Mouse (Mus musculus): ENCODE measurements around the gene Trip6. TPM values are rescaled to one million over a fixed set of nuclear protein-coding genes. Genes with fewer than 3 reads are reported as not detected.
A peak's percentile ranks its signal among the peaks of the same experiment; 100 is the strongest.

The Trip6 gene
- total and polyA plus RNA-seq, 3 experiments: 0.86 to 3.9 (median 1.8) TPM

DNA sequence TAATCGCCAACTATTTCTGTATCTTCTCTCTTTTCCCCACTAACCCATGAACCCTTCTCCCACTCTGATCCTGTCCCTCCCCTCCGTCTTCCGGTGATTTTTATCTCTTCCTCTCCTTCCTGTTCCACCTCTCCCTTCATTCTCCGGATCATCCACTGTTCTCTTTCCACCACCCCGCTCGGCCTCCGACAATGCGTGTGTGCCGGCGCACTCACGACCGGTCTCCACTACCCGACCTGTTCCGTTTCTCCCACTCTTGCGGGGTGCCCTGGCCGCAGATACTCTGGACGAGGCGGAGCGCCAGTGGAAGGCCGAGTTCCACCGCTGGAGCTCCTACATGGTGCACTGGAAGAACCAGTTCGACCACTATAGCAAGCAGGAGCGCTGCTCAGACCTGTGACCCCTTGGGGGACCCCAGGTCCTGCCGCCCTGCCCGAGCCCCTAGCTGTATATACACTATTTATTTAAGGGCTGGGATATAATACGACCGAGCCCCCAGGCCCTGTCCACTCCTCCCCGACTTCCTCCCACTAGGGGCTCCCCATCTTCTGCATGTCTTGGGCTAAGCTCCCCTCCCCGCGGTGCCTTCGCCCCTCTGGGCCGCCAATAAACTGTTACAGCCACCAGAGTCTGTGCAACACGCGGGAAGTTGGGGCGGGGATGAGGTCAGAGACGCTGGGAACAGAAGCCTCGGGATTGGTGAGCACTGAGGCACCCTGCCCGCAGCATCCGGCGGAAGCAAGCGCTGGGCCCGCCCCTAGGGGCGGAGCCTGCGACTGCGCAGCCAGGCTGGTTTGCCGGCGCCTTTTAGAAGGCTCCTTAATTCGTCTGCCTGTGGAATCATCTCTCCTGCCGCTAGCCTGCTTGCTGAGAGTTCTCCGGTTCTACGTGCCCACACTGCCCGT is 20.1 kb downstream of the Trip6 start, which contains the start of gene Ufsp1 (continued):
- TF ChIP-seq ELF1 (IDR thresholded peaks at IDR 0.05; ENCODE audit: low read depth, low read length) (peak; percentile 66; the same call in 1 of the 2 replicates), JUND (conservative IDR thresholded peaks at IDR 0.05; ENCODE audit: low read depth, low read length) (no peak), USF2 (conservative IDR thresholded peaks at IDR 0.05; ENCODE audit: low read depth, low read length) (no peak), TBP (conservative IDR thresholded peaks at IDR 0.05; ENCODE audit: low read depth, low read length) (peak; percentile 66; the same call in 1 of the 2 replicates), RAD21 (IDR thresholded peaks at IDR 0.05; ENCODE audit: low read depth, low read length) (no peak), ZMIZ1 (IDR thresholded peaks at IDR 0.05; ENCODE audit: low read depth, low read length) (peak; percentile 70), MAX (IDR thresholded peaks at IDR 0.05; ENCODE audit: low read length) (peak; percentile 69; the same call in 1 of the 2 replicates), BHLHE40 (IDR thresholded peaks at IDR 0.05; ENCODE audit: low read depth, low read length) (no peak), POLR2AphosphoS2 (IDR thresholded peaks at IDR 0.05; ENCODE audit: low read depth, low read length) (peak; percentile 93)

DNA sequence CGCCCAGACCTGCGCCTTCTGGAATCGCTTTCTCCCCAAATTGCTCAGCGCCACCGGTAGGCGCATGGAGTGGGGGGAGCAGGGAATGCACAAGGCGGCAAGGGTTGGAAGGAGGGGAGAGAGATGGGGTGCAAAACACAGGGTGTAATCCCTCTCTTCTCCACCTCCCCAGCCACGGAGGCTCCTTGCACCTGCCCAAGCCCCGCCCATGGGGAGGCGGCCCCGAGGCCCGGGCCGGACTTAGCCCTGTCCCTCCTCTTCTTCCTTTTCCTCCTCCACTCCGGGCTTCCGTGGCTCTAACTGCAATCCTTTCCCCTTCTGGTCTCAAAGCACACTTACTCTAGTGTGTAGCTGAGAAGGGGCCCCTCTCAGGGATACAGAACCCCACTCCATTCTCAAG is 20.9 kb downstream of the Trip6 start:
- dilution Hi-C loops (cut with MboI; ENCODE audit: extremely low pct_ligation_motif_present, extremely low pct_unique_long_range_greater_than_20kb, low sequenced_read_pairs): no loop called here
- peaks cover 11 to 43% of the 10 kb centered on the region in 2 experiments; a peak in 3 of 4 replicates for H3K4me1 ChIP-seq (ENCODE audit: control insufficient read depth in 1 of 2, insufficient read depth in 2 of 2)
- no peak overlapping the region for H3K27ac ChIP-seq (ENCODE audit: insufficient read depth, low read depth)
- no peak for TF ChIP-seq KAT2A (IDR thresholded peaks at IDR 0.05; ENCODE audit: insufficient replicate concordance, low read length)
- TF ChIP-seq RCOR1 (conservative IDR thresholded peaks at IDR 0.05; ENCODE audit: low read depth, low read length): no peak
- TF ChIP-seq ZMIZ1 (IDR thresholded peaks at IDR 0.05; ENCODE audit: low read depth, low read length): no peak
- peak; percentile 45; the same call in 1 of the 2 replicates for TF ChIP-seq ELF1 (IDR thresholded peaks at IDR 0.05; ENCODE audit: low read depth, low read length)
- peak; percentile 41; the same call in 1 of the 2 replicates for TF ChIP-seq NRF1 (IDR thresholded peaks at IDR 0.05; ENCODE audit: low read depth, low read length)
- peak; percentile 75 for TF ChIP-seq POLR2A (IDR thresholded peaks at IDR 0.05; ENCODE audit: low read depth, low read length)
- TF ChIP-seq ZKSCAN1 (IDR thresholded peaks at IDR 0.05; ENCODE audit: borderline replicate concordance, low read depth, low read length): no peak
- no peak for TF ChIP-seq MAX (IDR thresholded peaks at IDR 0.05; ENCODE audit: low read length)
- TF ChIP-seq MEF2A (IDR thresholded peaks at IDR 0.05; ENCODE audit: borderline replicate concordance, low read depth, low read length): no peak; the same call in 1 of the 2 replicates
- TF ChIP-seq MAFK (IDR thresholded peaks at IDR 0.05; ENCODE audit: insufficient replicate concordance, low read length): no peak
- peak; percentile 72 for TF ChIP-seq NELFE (IDR thresholded peaks at IDR 0.05; ENCODE audit: low read depth, low read length)
- no peak for TF ChIP-seq MAZ (IDR thresholded peaks at IDR 0.05; ENCODE audit: low read depth, low read length)
- TF ChIP-seq CHD1 (IDR thresholded peaks at IDR 0.05; ENCODE audit: low read depth, low read length): no peak
- TF ChIP-seq BHLHE40 (IDR thresholded peaks at IDR 0.05; ENCODE audit: low read depth, low read length): no peak
- TF ChIP-seq SIN3A (IDR thresholded peaks at IDR 0.05; ENCODE audit: low read length): no peak; the same call in none of the 2 replicates
- no peak for TF ChIP-seq JUN (IDR thresholded peaks at IDR 0.05; ENCODE audit: insufficient read depth, low read depth, low read length)
- TF ChIP-seq TBP (conservative IDR thresholded peaks at IDR 0.05; ENCODE audit: low read depth, low read length): peak; percentile 68
- TF ChIP-seq POLR2AphosphoS2 (IDR thresholded peaks at IDR 0.05; ENCODE audit: low read depth, low read length): no peak
- no peak for TF ChIP-seq MXI1 (IDR thresholded peaks at IDR 0.05; ENCODE audit: low read depth, low read length)
- TF ChIP-seq USF2 (conservative IDR thresholded peaks at IDR 0.05; ENCODE audit: low read depth, low read length): no peak
- TF ChIP-seq HCFC1 (IDR thresholded peaks at IDR 0.05; ENCODE audit: low read depth, low read length): peak; percentile 15; the same call in 1 of the 2 replicates
- no peak for TF ChIP-seq TCF12 (IDR thresholded peaks at IDR 0.05; ENCODE audit: low read depth, low read length)
- no peak for TF ChIP-seq RAD21 (IDR thresholded peaks at IDR 0.05; ENCODE audit: low read depth, low read length)
- TF ChIP-seq EP300 (IDR thresholded peaks at IDR 0.05; ENCODE audit: low read length): no peak
- no peak; the same call in 1 of the 2 replicates for TF ChIP-seq ZNF384 (IDR thresholded peaks at IDR 0.05; ENCODE audit: low read depth, low read length)
- TF ChIP-seq JUND (conservative IDR thresholded peaks at IDR 0.05; ENCODE audit: low read depth, low read length): no peak
- TF ChIP-seq MYC (IDR thresholded peaks at IDR 0.05; ENCODE audit: low read depth, low read length): no peak
- TF ChIP-seq USF1 (IDR thresholded peaks at IDR 0.05; ENCODE audit: low read depth, low read length): no peak
- no peak for TF ChIP-seq CHD2 (IDR thresholded peaks at IDR 0.05; ENCODE audit: low read length)
- no peak for TF ChIP-seq UBTF (IDR thresholded peaks at IDR 0.05; ENCODE audit: low read depth, low read length)
- TF ChIP-seq SMC3 (IDR thresholded peaks at IDR 0.05; ENCODE audit: low read depth, low read length): no peak
- TF ChIP-seq E2F4 (IDR thresholded peaks at IDR 0.05; ENCODE audit: insufficient replicate concordance, low read depth, low read length): no peak
- no peak; the same call in 1 of the 2 replicates for TF ChIP-seq IRF4 (IDR thresholded peaks at IDR 0.05; ENCODE audit: low read depth, low read length)

More for the DNA sequence above, 20.9 kb downstream of the Trip6 start:
- H3K9ac ChIP-seq (ENCODE audit: insufficient read depth, low read depth): peak overlapping the region; percentile 73; the same call in 1 of the 2 replicates
- H3K79me2 ChIP-seq (replicated peaks; ENCODE audit: control insufficient read depth, extremely low read depth, insufficient read depth, poor library complexity, severe bottlenecking): no peaks in the 10 kb centered on the region
- H3K27me3 ChIP-seq (replicated peaks): peaks cover 20% of the 10 kb centered on the region
- in situ Hi-C loops (cut with MboI; ENCODE audit: low pct_ligation_motif_present, low pct_unique_long_range_greater_than_20kb, low sequenced_read_pairs): no loop called here
- H3K4me3 ChIP-seq (replicated peaks in 1 of 3; ENCODE audit: low read depth in 2 of 3, low read length in 2 of 3, poor library complexity in 1 of 3): peak overlapping the region; percentile 56 to 72 (median 71)
- peaks cover 35 to 37% of the 10 kb centered on the region in 2 experiments for H3K36me3 ChIP-seq (replicated peaks in 1 of 2; ENCODE audit: control insufficient read depth in 1 of 2, insufficient read depth in 1 of 2, low read length in 1 of 2)
- DNase-seq (ENCODE audit: extremely low read depth): peak; percentile 66
- no peaks in the 10 kb centered on the region for H3K9me3 ChIP-seq (replicated peaks; ENCODE audit: low read length)
- H3K4me2 ChIP-seq (ENCODE audit: insufficient read depth, low read depth, poor library complexity, severe bottlenecking): peak overlapping the region; percentile 48
